Mouse (Mus musculus) liver, postnatal 0 days (tissue): ENCODE data around the gene Kalrn.

Experiments
- CTCF ChIP-seq: sonication (generic); IDR thresholded peaks from 2 replicates; pipeline ENCODE4 v1.5.1; 2016; ENCODE audit warnings: antibody characterized with exemption, low read depth
- EP300 ChIP-seq: IDR thresholded peaks from 2 replicates; pipeline ENCODE4 v1.6.1; 2016; ENCODE audit warnings: antibody characterized with exemption, low read depth, mild to moderate bottlenecking

- TF ChIP-seq CTCF (no peak), EP300 (no peak)
Observed at GRCm38 (mm10) chr16:34282026-34282425, 291.3 kb downstream of the Kalrn start.
